ENCODE assay signal across 23 mouse cellular contexts in genomic region chr2:131638996-131639605, GRCm38 (mm10).
A peak's percentile ranks its signal among the peaks of the same experiment; 100 is the strongest.
DNase-seq lines count a peak whose midpoint lies in the region; ATAC-seq and TF ChIP-seq lines count a peak whose summit lies in the region.
"Had no signal": no experiment of that assay in that cellular context is flagged by ENCODE, and none has a peak within 500 bp of the region (broad histone marks: within the 10 kb centered on the region; RNA-seq: fewer than 3 reads in every experiment).

No protein-coding gene starts in this region.

- no peaks in the 10 kb centered on the region for H3K27me3 ChIP-seq in heart, embryonic 10.5 days (ENCODE audit: insufficient read depth, poor library complexity, severe bottlenecking)
- H3K27me3 ChIP-seq in lung, embryonic 14.5 days (ENCODE audit: insufficient read depth, low read length) = no peaks in the 10 kb centered on the region
- no peaks in the 10 kb centered on the region for H3K27me3 ChIP-seq in lung, postnatal 0 days (replicated peaks; ENCODE audit: insufficient read depth, low read length)
- H3K27me3 ChIP-seq in neural tube, embryonic 14.5 days (ENCODE audit: control insufficient read depth, insufficient read depth, low read length) = no peaks in the 10 kb centered on the region

- H3K36me3 ChIP-seq in heart, embryonic 10.5 days = no peaks in the 10 kb centered on the region
- H3K36me3 ChIP-seq in lung, embryonic 14.5 days (ENCODE audit: insufficient read depth) = no peaks in the 10 kb centered on the region
- H3K36me3 ChIP-seq in lung, postnatal 0 days (ENCODE audit: insufficient read depth, low read length) = no peaks in the 10 kb centered on the region
- no peaks in the 10 kb centered on the region for H3K36me3 ChIP-seq in neural tube, embryonic 14.5 days (ENCODE audit: control insufficient read depth, insufficient read depth, low read length)
- H3K36me3 ChIP-seq: G1E; heart, embryonic 13.5 days had no signal

- no peak overlapping the region for H3K27ac ChIP-seq in heart, embryonic 10.5 days
- H3K27ac ChIP-seq in lung, embryonic 14.5 days (ENCODE audit: low read depth) = no peak overlapping the region
- no peak overlapping the region for H3K27ac ChIP-seq in lung, postnatal 0 days (ENCODE audit: low read length)
- H3K27ac ChIP-seq in neural tube, embryonic 14.5 days (ENCODE audit: low read depth, low read length) = no peak overlapping the region
- H3K27ac ChIP-seq: heart, embryonic 13.5 days had no signal

- DNase-seq in heart, adult 11 months = peak; percentile 71
- DNase-seq in heart, embryonic 10.5 days (ENCODE audit: low spot score) = no peak
- peak; percentile 15 for DNase-seq in lung, embryonic 14.5 days
- DNase-seq in lung, postnatal 0 days (ENCODE audit: low spot score) = no peak
- DNase-seq in brain, adult 2 months (ENCODE audit: low read depth, low spot score) = peak; percentile 49
- DNase-seq in left cerebral cortex, postnatal 36 days (ENCODE audit: low spot score in 2 of 2) = no peak
- DNase-seq: adrenal gland, adult 8-10 months; B cell, adult 2 months; cerebellum, adult 9-10 months; kidney, adult 18-20 months; kidney, postnatal 4 days; liver, postnatal 0 days; lung, postnatal 36 days; midbrain, embryonic 14.5 days; retina, postnatal 1 day; right cerebral cortex, postnatal 25 days; spleen, adult 18-20 months had no signal

- no peak overlapping the region for H3K4me3 ChIP-seq in heart, embryonic 10.5 days
- H3K4me3 ChIP-seq in lung, embryonic 14.5 days (ENCODE audit: low read depth, low read length) = no peak overlapping the region
- H3K4me3 ChIP-seq in lung, postnatal 0 days (ENCODE audit: low read depth, low read length) = no peak overlapping the region
- no peak overlapping the region for H3K4me3 ChIP-seq in neural tube, embryonic 14.5 days (ENCODE audit: low read depth, low read length)
- H3K4me3 ChIP-seq: heart, embryonic 13.5 days; megakaryocyte, embryonic 14.5 days had no signal

- no peaks in the 10 kb centered on the region for H3K9me3 ChIP-seq in heart, embryonic 10.5 days
- H3K9me3 ChIP-seq in lung, embryonic 14.5 days (ENCODE audit: low read depth, low read length) = no peaks in the 10 kb centered on the region
- no peaks in the 10 kb centered on the region for H3K9me3 ChIP-seq in lung, postnatal 0 days (ENCODE audit: low read length)
- H3K9me3 ChIP-seq in neural tube, embryonic 14.5 days (ENCODE audit: control insufficient read depth, low read length) = no peaks in the 10 kb centered on the region
- H3K9me3 ChIP-seq: G1E; heart, embryonic 13.5 days; megakaryocyte, embryonic 14.5 days had no signal

- TF ChIP-seq EP300 in lung, postnatal 0 days (IDR thresholded peaks at IDR 0.05) = no peak

- WGBS in heart, embryonic 10.5 days = 85% methylated on average over 3 of the region's 3 CpGs
- WGBS in lung, embryonic 14.5 days = 76% methylated on average over 3 of the region's 3 CpGs
- WGBS in lung, postnatal 0 days = 72% methylated on average over 3 of the region's 3 CpGs
- 41% methylated on average over 3 of the region's 3 CpGs for WGBS in neural tube, embryonic 14.5 days

- intact Hi-C loops in left cerebral cortex, postnatal 36 days (cut with DNase I) = no loop called here

- H3K4me2 ChIP-seq in lung, embryonic 14.5 days = no peak overlapping the region
- no peak overlapping the region for H3K4me2 ChIP-seq in lung, postnatal 0 days (replicated peaks; ENCODE audit: low read depth, low read length)
- H3K4me2 ChIP-seq in neural tube, embryonic 14.5 days (ENCODE audit: low read depth, low read length) = no peak overlapping the region
- H3K4me2 ChIP-seq: heart, embryonic 13.5 days; liver, embryonic 11.5 days had no signal

- H3K4me1 ChIP-seq in heart, embryonic 10.5 days = no peaks in the 10 kb centered on the region
- H3K4me1 ChIP-seq in lung, embryonic 14.5 days (ENCODE audit: insufficient read depth) = no peaks in the 10 kb centered on the region
- H3K4me1 ChIP-seq in lung, postnatal 0 days (ENCODE audit: insufficient read depth, low read depth, low read length) = no peaks in the 10 kb centered on the region
- H3K4me1 ChIP-seq in neural tube, embryonic 14.5 days (ENCODE audit: control insufficient read depth, insufficient read depth, low read length) = no peaks in the 10 kb centered on the region
- H3K4me1 ChIP-seq: heart, embryonic 13.5 days had no signal

- ATAC-seq in lung, embryonic 14.5 days (ENCODE audit: insufficient read depth) = no peak
- no peak for ATAC-seq in lung, postnatal 0 days
- ATAC-seq in neural tube, embryonic 14.5 days (ENCODE audit: low read depth) = peak; percentile 51; the same call in 1 of the 2 replicates
- ATAC-seq: inflammation-experienced regulatory T-cells, adult 6 months; liver, postnatal 0 days had no signal

- H3K9ac ChIP-seq in lung, embryonic 14.5 days = no peak overlapping the region
- no peak overlapping the region for H3K9ac ChIP-seq in lung, postnatal 0 days (replicated peaks; ENCODE audit: low read depth)
- no peak overlapping the region for H3K9ac ChIP-seq in neural tube, embryonic 14.5 days (replicated peaks; ENCODE audit: low read depth, low read length)
- H3K9ac ChIP-seq: heart, embryonic 13.5 days; liver, postnatal 0 days had no signal

- no peak for TF ChIP-seq CTCF in lung, embryonic 14.5 days (IDR thresholded peaks at IDR 0.05; ENCODE audit: low read depth)
- no peak for TF ChIP-seq CTCF in lung, postnatal 0 days (IDR thresholded peaks at IDR 0.05)

Comparison
In these comparisons a context has a peak if more than half of its experiments do, and no peak if none do; other contexts are left out.
1. DNase-seq: peak in heart, adult 11 months (single experiment), lung, embryonic 14.5 days (single experiment) and brain, adult 2 months (single experiment); none in heart, embryonic 10.5 days (single experiment), lung, postnatal 0 days (single experiment) and left cerebral cortex, postnatal 36 days (0 of 2).